Mouse (Mus musculus) monocyte, adult 5-6 weeks (primary cell): ENCODE results near the gene Nrtn. TPM values are rescaled to one million over a fixed set of nuclear protein-coding genes. Genes with fewer than 3 reads are reported as not detected.

Source experiments
- ATAC-seq: fragments of 153-309, 156-312 bp; replicated peaks from 2 replicates; pipeline ENCODE4 v1.8.0; 2017; ENCODE audit warnings: mild to moderate bottlenecking; ENCODE audit not compliant: low TSS enrichment, insufficient number of reproducible peaks, severe bottlenecking, poor library complexity, low FRiP score
- total RNA-seq: library from RNA; stranded (forward); fragments of 200-1000, 200-491, 200-594 nt; gene quantifications from 3 replicates; pipeline ENCODE4 v1.2.3, GENCODE M21; 2017

Nrtn gene
- total RNA-seq, 1 experiment from 2014 or later, result not detected

- ATAC-seq, result peak; percentile 72
These were observed 7.4 kb upstream of the Nrtn start, which contains the start of gene Dus3l for GRCm38 (mm10) chr17:56764474-56765354. Gene Dus3l, plus strand, starts transcription at chr17:56764757.

DNA sequence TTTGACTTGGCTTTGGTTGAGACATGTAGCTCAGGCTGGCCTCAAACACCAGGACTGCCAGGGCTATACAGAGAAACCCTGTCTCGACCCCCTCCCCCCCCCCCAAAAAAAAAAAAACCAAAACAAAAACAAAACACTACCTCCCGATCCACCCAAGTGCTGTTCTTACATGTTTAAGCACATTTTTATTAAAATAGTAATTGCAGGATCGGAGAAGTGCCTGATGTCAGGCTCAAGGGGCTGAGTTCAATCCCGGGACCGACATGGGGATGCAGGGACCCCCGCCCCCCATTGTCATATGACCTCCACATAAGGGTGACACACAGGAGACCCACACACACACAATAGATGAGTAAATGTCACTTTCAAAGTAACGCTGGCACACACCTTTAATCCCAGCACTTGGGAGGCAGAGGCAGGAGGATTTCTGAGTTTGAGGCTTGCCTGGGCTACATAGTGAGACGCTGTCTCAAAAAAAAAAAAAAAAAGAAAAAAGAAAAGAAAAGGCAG is 6.5 kb upstream of the Nrtn start:
- no peak for ATAC-seq

DNA sequence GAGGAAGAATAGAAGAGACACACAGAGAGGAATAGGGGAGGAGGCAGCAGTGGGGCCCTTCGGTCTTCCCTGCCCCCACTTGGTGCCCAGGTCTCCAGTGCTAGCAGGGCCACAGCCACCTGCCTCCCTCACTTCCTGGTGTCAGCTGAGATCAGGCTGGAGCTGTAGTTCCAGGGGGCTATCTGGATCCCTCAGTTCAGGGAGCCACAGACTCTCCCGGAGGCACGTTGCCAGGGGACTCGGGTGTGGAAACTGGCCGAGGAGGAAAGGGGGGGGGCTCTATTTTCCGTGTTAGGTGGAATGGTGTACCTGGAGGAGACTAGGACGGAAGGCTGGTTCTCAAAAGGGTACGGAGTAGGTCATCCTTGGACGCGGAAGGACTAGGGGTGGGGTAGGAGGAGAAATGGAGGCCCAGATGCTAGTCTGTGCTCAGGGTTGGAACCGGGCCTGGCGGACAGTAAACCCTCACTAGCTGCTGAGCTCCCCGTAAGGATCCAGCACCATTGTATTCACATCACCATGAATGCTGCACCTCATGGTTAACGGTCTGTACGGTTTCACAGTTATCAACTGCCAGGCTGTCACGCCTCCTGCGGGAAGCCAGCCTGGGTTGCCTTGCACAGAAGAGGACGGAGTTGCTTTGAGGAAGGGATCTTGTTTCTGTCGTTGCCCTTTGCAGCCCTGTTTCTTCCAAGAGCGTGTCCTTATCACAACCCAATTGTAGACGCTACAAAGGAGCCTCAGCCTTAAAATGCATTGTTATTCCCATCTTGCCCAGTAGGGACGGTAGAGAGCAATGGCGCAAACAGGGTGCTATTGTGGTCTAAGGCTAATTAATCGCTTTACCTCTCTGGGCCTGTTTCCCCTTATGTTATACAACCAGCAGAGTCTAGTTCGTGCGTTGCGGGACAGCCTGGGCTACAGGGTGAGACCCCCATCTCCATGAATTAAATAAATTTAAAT is 5.7 kb upstream of the Nrtn start:
- peak; percentile 15; the same call in 1 of the 2 replicates for ATAC-seq

DNA sequence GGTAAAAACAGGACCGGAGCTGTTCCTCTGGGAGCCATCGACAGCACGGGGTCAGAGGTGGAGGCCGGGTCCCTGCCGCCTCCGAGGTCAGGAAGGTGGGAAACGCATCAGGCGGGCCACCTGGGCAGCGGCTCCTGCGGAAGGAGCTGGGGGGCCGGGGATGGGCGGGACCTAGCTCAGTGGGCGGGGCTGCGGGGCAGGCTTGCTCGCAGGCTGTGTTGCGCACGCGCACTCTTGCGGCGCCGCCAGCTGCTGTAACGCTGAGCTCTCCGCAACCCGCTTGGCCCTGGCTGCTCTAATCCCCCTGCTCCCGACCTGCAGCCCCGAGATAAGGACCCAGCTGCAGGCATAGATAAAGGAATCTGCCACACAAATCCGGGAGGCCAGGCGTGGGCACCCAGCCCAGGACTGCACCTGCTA is 4.7 kb upstream of the Nrtn start:
- 0 out of 2 replicates have a peak, but pooled peaks have one; percentile 2 for ATAC-seq

DNA sequence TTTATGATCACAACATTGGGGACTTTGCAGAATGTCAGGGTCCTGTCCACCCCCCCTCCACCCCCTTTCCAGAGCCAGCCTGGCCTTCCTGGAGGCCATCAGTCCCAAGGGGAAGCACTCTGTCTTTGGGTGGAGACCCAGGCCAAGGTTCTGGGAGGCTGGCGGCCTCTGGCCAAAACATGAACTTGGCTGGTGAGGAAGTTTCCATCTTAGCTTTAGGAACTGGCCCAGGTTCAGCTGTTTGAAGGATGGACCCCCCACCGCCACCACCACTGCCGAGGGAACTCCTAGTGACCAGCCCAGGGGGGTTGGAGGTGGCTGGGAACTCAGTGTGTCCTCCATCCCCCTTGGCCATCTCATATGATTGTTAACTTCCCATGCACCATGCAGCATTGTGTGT is 3.7 kb upstream of the Nrtn start:
- ATAC-seq, result no peak

GRCm38 (mm10) chr17:56759261-56759660 is 1.9 kb upstream of the Nrtn start:
- ATAC-seq, result no peak

- ATAC-seq, result no peak
These were observed 802 bp upstream of the Nrtn start for GRCm38 (mm10) chr17:56758132-56758531.

- no peak for ATAC-seq
These were observed 479 bp downstream of the Nrtn start for GRCm38 (mm10) chr17:56756703-56757399.

- ATAC-seq, result no peak
These were observed 2.8 kb downstream of the Nrtn start for GRCm38 (mm10) chr17:56754271-56755185.

GRCm38 (mm10) chr17:56753452-56753851 is 3.9 kb downstream of the Nrtn start:
- ATAC-seq, result no peak

DNA sequence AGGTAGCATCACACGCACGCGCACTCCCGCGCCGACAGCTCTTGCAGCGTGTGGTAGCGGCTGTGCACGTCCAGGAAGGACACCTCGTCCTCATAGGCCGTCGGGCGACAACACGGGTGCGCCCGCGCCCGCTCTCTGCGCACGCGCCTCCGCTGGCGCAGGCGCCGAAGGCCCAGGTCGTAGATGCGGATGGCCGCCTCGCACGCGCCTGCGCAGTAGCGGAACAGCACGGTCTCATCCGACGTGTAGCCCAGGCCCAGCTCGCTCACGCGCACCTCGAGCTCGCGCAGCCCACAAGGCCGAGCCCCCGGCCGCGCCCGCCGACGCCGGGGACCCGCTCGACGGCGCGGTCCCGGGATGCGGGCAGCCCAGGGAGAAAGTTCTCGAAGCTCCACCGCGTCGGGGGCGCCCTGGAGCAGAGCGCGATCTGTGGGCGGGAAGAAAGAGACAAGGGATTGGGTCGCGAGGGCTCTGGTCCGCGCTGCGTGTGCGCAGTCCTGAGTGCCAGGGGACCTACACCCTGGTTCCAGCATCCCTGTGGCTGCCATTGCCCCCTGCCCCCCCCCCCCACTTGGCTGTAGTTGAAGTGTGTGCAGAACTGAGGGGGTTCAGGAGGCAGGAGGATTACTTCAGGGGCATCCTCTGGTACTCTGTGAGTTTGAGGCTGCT is 5.8 kb downstream of the Nrtn start:
- no peak for ATAC-seq

GRCm38 (mm10) chr17:56744173-56744572 is 13.2 kb downstream of the Nrtn start:
- no peak for ATAC-seq

DNA sequence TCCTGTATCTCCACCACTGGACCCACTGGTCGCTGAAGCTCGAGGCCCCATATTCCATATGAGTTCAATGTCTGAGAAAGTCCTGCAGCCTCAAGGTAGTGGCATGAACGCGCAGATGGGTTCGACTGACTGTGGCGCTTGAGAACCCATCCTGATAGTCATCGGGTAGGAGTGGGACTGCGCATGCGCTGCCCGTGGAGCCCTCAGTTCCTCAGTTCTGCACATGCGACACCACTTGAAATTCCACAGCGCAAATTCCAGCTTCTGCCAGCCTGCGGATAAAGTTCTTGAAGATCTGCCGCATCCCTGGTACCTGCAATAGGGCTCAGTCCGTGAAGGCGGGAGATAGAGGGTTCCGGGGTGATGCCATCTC is 16.6 kb downstream of the Nrtn start:
- no peak for ATAC-seq

DNA sequence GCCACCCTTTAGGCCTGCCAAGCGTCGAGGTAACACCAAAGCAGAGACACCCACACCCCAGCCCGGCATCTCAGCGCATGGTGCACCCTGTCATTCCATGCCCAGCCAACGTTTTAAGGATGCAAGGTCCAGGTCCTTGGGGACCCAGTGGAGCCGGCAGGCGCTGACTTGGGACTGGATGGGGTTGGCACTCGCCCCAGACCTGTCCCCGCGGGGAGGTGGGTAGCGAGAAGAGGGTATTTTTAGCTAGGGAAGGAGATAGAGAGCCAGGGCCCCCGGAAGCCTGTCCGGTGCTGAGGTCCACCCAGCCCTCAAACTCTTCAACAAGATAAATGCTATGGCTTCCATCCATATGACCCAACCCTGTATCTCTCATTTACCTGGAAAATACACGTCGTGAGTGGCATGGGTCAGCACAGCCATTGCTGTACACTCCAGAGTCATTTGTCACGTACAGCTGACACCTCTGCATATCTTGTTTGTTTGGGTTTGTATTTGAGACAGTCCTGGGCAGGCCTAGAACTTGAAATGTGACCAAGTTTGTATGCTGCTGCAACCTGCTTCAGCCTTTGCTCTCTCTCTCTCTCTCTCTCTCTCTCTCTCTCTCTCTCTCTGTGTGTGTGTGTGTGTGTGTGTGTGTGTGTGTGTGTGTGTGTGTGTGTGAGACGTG is 17.1 kb downstream of the Nrtn start:
- ATAC-seq, result no peak

- ATAC-seq, result no peak
These were observed 19.1 kb downstream of the Nrtn start for GRCm38 (mm10) chr17:56738221-56738620.

DNA sequence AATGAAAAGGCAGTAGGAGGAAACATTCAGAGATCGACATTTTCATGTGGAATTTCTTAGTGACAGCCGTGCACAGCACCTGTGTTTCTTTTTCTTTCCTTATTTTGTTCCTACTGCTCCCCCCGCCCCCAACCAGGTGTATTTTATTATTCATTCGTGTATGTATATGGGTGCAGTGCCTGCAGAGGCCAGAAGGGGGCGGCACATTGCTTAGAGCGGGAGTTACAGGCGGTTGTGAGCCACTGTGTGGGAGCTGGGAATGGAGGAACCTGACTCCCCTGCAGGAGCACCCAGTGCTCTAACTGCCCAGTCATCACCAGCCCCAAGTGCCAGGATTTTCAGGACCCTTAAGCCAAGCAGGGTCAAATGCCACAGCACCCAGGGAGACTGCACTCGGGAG is 20.8 kb downstream of the Nrtn start:
- ATAC-seq, result no peak

DNA sequence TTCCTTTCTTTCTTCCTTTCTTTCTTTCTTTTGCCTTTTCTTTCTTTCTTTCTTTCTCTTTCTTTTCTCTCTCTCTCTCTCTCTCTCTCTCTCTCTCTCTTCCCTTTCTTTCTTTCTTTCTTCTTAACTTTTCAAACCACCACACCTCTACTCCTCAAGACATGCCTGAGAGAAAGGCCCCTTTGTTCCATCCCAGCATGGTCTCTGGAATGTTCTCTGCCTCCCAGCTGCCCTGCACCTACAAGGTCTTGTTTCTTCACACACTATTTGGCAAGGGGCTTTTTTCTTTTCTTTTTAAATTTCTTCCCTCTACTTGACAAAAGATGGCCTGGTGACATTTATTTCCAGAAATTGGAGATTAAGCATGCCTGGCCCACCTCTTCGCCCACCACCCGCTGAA is 27.7 kb downstream of the Nrtn start:
- ATAC-seq, result no peak
